Mouse (Mus musculus) lung, adult 2 months (tissue): Measurements from ENCODE around the gene Stox2.

Experiments used
- CTCF ChIP-seq: fragments of 200-500 bp; IDR thresholded peaks from 2 replicates; pipeline ENCODE4 v1.5.1; 2011; ENCODE audit warnings: mild to moderate bottlenecking, low read length, control low read depth; ENCODE audit not compliant: insufficient read depth
- POLR2A ChIP-seq: fragments of 200-500 bp; IDR thresholded peaks from 2 replicates; pipeline ENCODE4 v1.6.1; 2011; ENCODE audit warnings: low read depth, mild to moderate bottlenecking, control low read depth, low read length, borderline replicate concordance; ENCODE audit errors: extremely low read depth

- TF ChIP-seq CTCF (no peak), POLR2A (no peak)
Observed at GRCm38 (mm10) chr8:47211226-47211625, 234.9 kb downstream of the Stox2 start.
